Mouse (Mus musculus): ENCODE measurements around the gene Tstd2. TPM values are rescaled to one million over a fixed set of nuclear protein-coding genes. Genes with fewer than 3 reads are reported as not detected.

Gene Tstd2
- total RNA-seq, 2 experiments from 2014 or later = 14.2 to 17.7 TPM

GRCm38 (mm10) chr4:46126541-46126940 is 12.0 kb downstream of the Tstd2 start:
- intact Hi-C loops (cut with DNase I) = loop anchor here (1.0 to 5.0 kb wide), 3 partner anchors 89 to 185 kb away; partner anchors contain the start of gene Tmod1
- DNase-seq (ENCODE audit: low spot score in 2 of 2) = peak; percentile 78 to 86

- intact Hi-C loops (cut with DNase I) = no loop called here
- no peak for DNase-seq (ENCODE audit: low spot score in 2 of 2)
These were observed 15.1 kb downstream of the Tstd2 start for GRCm38 (mm10) chr4:46123358-46123757.

- intact Hi-C loops (cut with DNase I) = no loop called here
- DNase-seq (ENCODE audit: low spot score in 2 of 2) = no peak
These were observed 17.7 kb downstream of the Tstd2 start for GRCm38 (mm10) chr4:46120767-46121166.

- DNase-seq (ENCODE audit: low spot score in 2 of 2) = no peak
- intact Hi-C loops (cut with DNase I) = no loop called here
These were observed 18.9 kb downstream of the Tstd2 start for GRCm38 (mm10) chr4:46119514-46120094.

- DNase-seq (ENCODE audit: low spot score in 2 of 2) = no peak
- intact Hi-C loops (cut with DNase I) = no loop called here
These were observed 21.0 kb downstream of the Tstd2 start for GRCm38 (mm10) chr4:46117536-46117935.

- DNase-seq (ENCODE audit: low spot score in 2 of 2) = no peak
- intact Hi-C loops (cut with DNase I) = no loop called here
These were observed 21.8 kb downstream of the Tstd2 start for GRCm38 (mm10) chr4:46116544-46117175.

GRCm38 (mm10) chr4:46115308-46115707 is 23.2 kb downstream of the Tstd2 start:
- DNase-seq (ENCODE audit: low spot score in 2 of 2) = no peak
- intact Hi-C loops (cut with DNase I) = no loop called here

GRCm38 (mm10) chr4:46111361-46111760 is 27.1 kb downstream of the Tstd2 start:
- DNase-seq (ENCODE audit: low spot score in 2 of 2) = no peak
- intact Hi-C loops (cut with DNase I) = no loop called here

GRCm38 (mm10) chr4:46110084-46110483 is 28.4 kb downstream of the Tstd2 start:
- no peak for DNase-seq (ENCODE audit: low spot score in 2 of 2)
- intact Hi-C loops (cut with DNase I) = no loop called here

GRCm38 (mm10) chr4:46102078-46102769 is 36.3 kb downstream of the Tstd2 start:
- DNase-seq (ENCODE audit: low spot score in 2 of 2) = no peak
- intact Hi-C loops (cut with DNase I) = no loop called here

- no peak for DNase-seq (ENCODE audit: low spot score in 2 of 2)
- intact Hi-C loops (cut with DNase I) = no loop called here
These were observed 37.2 kb downstream of the Tstd2 start for GRCm38 (mm10) chr4:46101211-46101711.

GRCm38 (mm10) chr4:46100539-46100938 is 38.0 kb downstream of the Tstd2 start:
- DNase-seq (ENCODE audit: low spot score in 2 of 2) = no peak
- intact Hi-C loops (cut with DNase I) = no loop called here

- no peak for DNase-seq (ENCODE audit: low spot score in 2 of 2)
- intact Hi-C loops (cut with DNase I) = no loop called here
These were observed 39.4 kb downstream of the Tstd2 start for GRCm38 (mm10) chr4:46099132-46099531.

GRCm38 (mm10) chr4:46097591-46097990 is 40.9 kb downstream of the Tstd2 start:
- DNase-seq (ENCODE audit: low spot score in 2 of 2) = no peak
- intact Hi-C loops (cut with DNase I) = no loop called here

- no peak for DNase-seq (ENCODE audit: low spot score in 2 of 2)
- intact Hi-C loops (cut with DNase I) = no loop called here
These were observed 41.9 kb downstream of the Tstd2 start for GRCm38 (mm10) chr4:46096546-46096945.

- intact Hi-C loops (cut with DNase I) = no loop called here
- DNase-seq (ENCODE audit: low spot score in 2 of 2) = no peak
These were observed 42.7 kb downstream of the Tstd2 start for GRCm38 (mm10) chr4:46095826-46096159.

- intact Hi-C loops (cut with DNase I) = no loop called here
- no peak for DNase-seq (ENCODE audit: low spot score in 2 of 2)
These were observed 43.3 kb downstream of the Tstd2 start for GRCm38 (mm10) chr4:46094916-46095825.

- DNase-seq (ENCODE audit: low spot score in 2 of 2) = peak in 1 of 2 experiments; percentile 73
- intact Hi-C loops (cut with DNase I) = no loop called here
These were observed 45.9 kb downstream of the Tstd2 start for GRCm38 (mm10) chr4:46092429-46093076.

- intact Hi-C loops (cut with DNase I) = no loop called here
- DNase-seq (ENCODE audit: low spot score in 2 of 2) = no peak
These were observed 48.9 kb downstream of the Tstd2 start for GRCm38 (mm10) chr4:46089524-46090125.

All from left cerebral cortex, postnatal 25 days (tissue).